Mouse (Mus musculus): ENCODE measurements at regions not wholly inside any gene's neighbourhood (a gene's known extent, or its start where the extent isn't known, plus 50 kb on each side); places are given as distances from the start of the nearest gene placed in this dataset.

GRCm38 (mm10) chr17:94165305-94165860, 584.4 kb downstream of the Mettl4 start:
- Histone ChIP-seq H3K9ac (ENCODE audit: low read length) (no peak overlapping the region), H3K27ac (replicated peaks in 1 of 2; ENCODE audit: control insufficient read depth in 1 of 2, insufficient read depth in 1 of 2, low read depth in 2 of 2, low read length in 2 of 2) (no peak overlapping the region), H3K27me3 (ENCODE audit: control insufficient read depth, insufficient read depth, low read length) (no peaks in the 10 kb centered on the region), H3K9me3 (ENCODE audit: control insufficient read depth, low read length) (no peaks in the 10 kb centered on the region), H3K4me2 (ENCODE audit: low read length) (no peak overlapping the region), H3K36me3 (ENCODE audit: control insufficient read depth, insufficient read depth, low read length) (no peaks in the 10 kb centered on the region), H3K4me3 (ENCODE audit: control insufficient read depth in 1 of 2, insufficient read depth in 1 of 2, low read depth in 1 of 2, low read length in 2 of 2) (no peak overlapping the region), H3K4me1 (ENCODE audit: control insufficient read depth in 2 of 2, insufficient read depth in 2 of 2, low read length in 2 of 2) (no peaks in the 10 kb centered on the region)
- no peak for ATAC-seq (ENCODE audit: insufficient number of reproducible peaks, insufficient read depth, low FRiP score, low read depth)
- WGBS, result 76% methylated on average over 2 of the region's 2 CpGs

DNA sequence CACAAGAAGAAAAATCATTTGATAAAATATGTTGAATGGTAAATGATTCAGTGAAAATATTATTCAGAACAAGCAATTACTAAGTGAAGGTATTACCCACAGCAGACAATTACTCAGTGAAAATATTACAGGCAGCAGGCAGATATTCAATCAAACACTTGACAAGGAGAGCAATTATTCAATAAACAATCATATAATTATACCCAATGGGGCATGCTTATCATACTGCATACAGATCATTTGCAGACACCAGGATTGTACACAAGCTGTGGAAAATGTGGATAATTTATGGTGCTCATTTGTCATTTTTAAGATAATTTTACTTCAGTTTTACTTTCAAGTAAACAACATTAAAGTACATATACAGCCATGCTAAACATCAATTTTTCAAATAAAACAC, 605.5 kb downstream of the Mettl4 start:
- Histone ChIP-seq H3K27ac (replicated peaks in 1 of 2; ENCODE audit: control insufficient read depth in 1 of 2, insufficient read depth in 1 of 2, low read depth in 2 of 2, low read length in 2 of 2) (no peak overlapping the region), H3K9ac (ENCODE audit: low read length) (no peak overlapping the region), H3K4me2 (ENCODE audit: low read length) (no peak overlapping the region), H3K27me3 (ENCODE audit: control insufficient read depth, insufficient read depth, low read length) (no peaks in the 10 kb centered on the region), H3K4me1 (ENCODE audit: control insufficient read depth in 2 of 2, insufficient read depth in 2 of 2, low read length in 2 of 2) (no peaks in the 10 kb centered on the region), H3K36me3 (ENCODE audit: control insufficient read depth, insufficient read depth, low read length) (no peaks in the 10 kb centered on the region), H3K9me3 (ENCODE audit: control insufficient read depth, low read length) (no peaks in the 10 kb centered on the region), H3K4me3 (ENCODE audit: control insufficient read depth in 1 of 2, insufficient read depth in 1 of 2, low read depth in 1 of 2, low read length in 2 of 2) (no peak overlapping the region)
- ATAC-seq (ENCODE audit: insufficient number of reproducible peaks, insufficient read depth, low FRiP score, low read depth), result no peak

- no peak for ATAC-seq (ENCODE audit: insufficient number of reproducible peaks, insufficient read depth, low FRiP score, low read depth)
Observed at GRCm38 (mm10) chr17:94133201-94133600, 616.6 kb downstream of the Mettl4 start.

DNA sequence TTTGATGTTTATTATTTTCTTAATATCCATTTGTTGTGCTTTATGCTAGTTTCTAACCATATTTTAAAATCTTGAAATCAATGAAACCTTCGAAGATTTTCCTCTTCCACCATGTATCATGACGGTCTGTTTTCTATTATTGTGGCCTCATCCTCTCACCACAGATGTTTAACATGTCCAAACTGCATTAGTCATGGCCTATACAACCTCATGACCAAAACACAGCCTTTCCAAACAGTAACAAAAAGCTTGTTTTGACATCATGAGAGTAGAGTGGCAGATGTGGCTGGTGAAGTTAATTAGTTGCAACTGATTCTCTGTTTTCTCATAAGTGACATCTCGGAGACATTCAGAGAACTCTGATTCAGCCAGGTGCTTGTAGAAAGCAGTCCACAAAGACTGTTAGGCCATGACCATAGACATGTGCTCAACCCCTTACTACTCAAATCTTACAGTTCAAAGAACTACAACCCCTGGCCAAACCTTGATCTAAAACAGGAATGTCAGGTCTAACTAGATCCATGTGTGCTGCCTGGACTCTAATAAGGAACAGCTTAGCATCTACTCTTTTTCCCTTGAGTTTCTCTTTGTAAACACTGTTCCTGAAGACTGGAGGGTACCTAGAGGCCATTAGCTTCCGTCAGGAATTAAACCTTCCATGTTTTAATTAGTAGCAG, 655.7 kb downstream of the Mettl4 start:
- Histone ChIP-seq H3K4me1 (ENCODE audit: control insufficient read depth in 2 of 2, insufficient read depth in 2 of 2, low read length in 2 of 2) (no peaks in the 10 kb centered on the region), H3K36me3 (ENCODE audit: control insufficient read depth, insufficient read depth, low read length) (no peaks in the 10 kb centered on the region), H3K9ac (ENCODE audit: low read length) (no peak overlapping the region), H3K9me3 (ENCODE audit: control insufficient read depth, low read length) (no peaks in the 10 kb centered on the region), H3K4me2 (ENCODE audit: low read length) (no peak overlapping the region), H3K27me3 (ENCODE audit: control insufficient read depth, insufficient read depth, low read length) (no peaks in the 10 kb centered on the region), H3K27ac (replicated peaks in 1 of 2; ENCODE audit: control insufficient read depth in 1 of 2, insufficient read depth in 1 of 2, low read depth in 2 of 2, low read length in 2 of 2) (no peak overlapping the region), H3K4me3 (ENCODE audit: control insufficient read depth in 1 of 2, insufficient read depth in 1 of 2, low read depth in 1 of 2, low read length in 2 of 2) (no peak overlapping the region)
- 72% methylated on average over 4 of the region's 4 CpGs for WGBS
- ATAC-seq (ENCODE audit: insufficient number of reproducible peaks, insufficient read depth, low FRiP score, low read depth), result no peak

More at GRCm38 (mm10) chr17:94133201-94133600, 616.6 kb downstream of the Mettl4 start:
- H3K9me3 ChIP-seq (ENCODE audit: control insufficient read depth, low read length), result no peaks in the 10 kb centered on the region
- no peaks in the 10 kb centered on the region for H3K27me3 ChIP-seq (ENCODE audit: control insufficient read depth, insufficient read depth, low read length)
- H3K4me1 ChIP-seq (ENCODE audit: control insufficient read depth in 2 of 2, insufficient read depth in 2 of 2, low read length in 2 of 2), result no peaks in the 10 kb centered on the region
- H3K4me2 ChIP-seq (ENCODE audit: low read length), result no peak overlapping the region
- H3K36me3 ChIP-seq (ENCODE audit: control insufficient read depth, insufficient read depth, low read length), result no peaks in the 10 kb centered on the region
- no peak overlapping the region for H3K27ac ChIP-seq (replicated peaks in 1 of 2; ENCODE audit: control insufficient read depth in 1 of 2, insufficient read depth in 1 of 2, low read depth in 2 of 2, low read length in 2 of 2)
- H3K4me3 ChIP-seq (ENCODE audit: control insufficient read depth in 1 of 2, insufficient read depth in 1 of 2, low read depth in 1 of 2, low read length in 2 of 2), result no peak overlapping the region
- no peak overlapping the region for H3K9ac ChIP-seq (ENCODE audit: low read length)

- no peak overlapping the region for H3K4me2 ChIP-seq (ENCODE audit: low read length)
- no peak overlapping the region for H3K27ac ChIP-seq (replicated peaks in 1 of 2; ENCODE audit: control insufficient read depth in 1 of 2, insufficient read depth in 1 of 2, low read depth in 2 of 2, low read length in 2 of 2)
- no peaks in the 10 kb centered on the region for H3K27me3 ChIP-seq (ENCODE audit: control insufficient read depth, insufficient read depth, low read length)
- H3K4me1 ChIP-seq (ENCODE audit: control insufficient read depth in 2 of 2, insufficient read depth in 2 of 2, low read length in 2 of 2), result no peaks in the 10 kb centered on the region
- no peak overlapping the region for H3K4me3 ChIP-seq (ENCODE audit: control insufficient read depth in 1 of 2, insufficient read depth in 1 of 2, low read depth in 1 of 2, low read length in 2 of 2)
- no peaks in the 10 kb centered on the region; the same call in 1 of the 2 replicates for H3K9me3 ChIP-seq (ENCODE audit: control insufficient read depth, low read length)
- H3K36me3 ChIP-seq (ENCODE audit: control insufficient read depth, insufficient read depth, low read length), result no peaks in the 10 kb centered on the region
- ATAC-seq (ENCODE audit: insufficient number of reproducible peaks, insufficient read depth, low FRiP score, low read depth), result no peak
- WGBS, result 70% methylated on average over 3 of the region's 3 CpGs
- no peak overlapping the region for H3K9ac ChIP-seq (ENCODE audit: low read length)
Observed at GRCm38 (mm10) chr17:94054436-94055060, 695.3 kb downstream of the Mettl4 start.

DNA sequence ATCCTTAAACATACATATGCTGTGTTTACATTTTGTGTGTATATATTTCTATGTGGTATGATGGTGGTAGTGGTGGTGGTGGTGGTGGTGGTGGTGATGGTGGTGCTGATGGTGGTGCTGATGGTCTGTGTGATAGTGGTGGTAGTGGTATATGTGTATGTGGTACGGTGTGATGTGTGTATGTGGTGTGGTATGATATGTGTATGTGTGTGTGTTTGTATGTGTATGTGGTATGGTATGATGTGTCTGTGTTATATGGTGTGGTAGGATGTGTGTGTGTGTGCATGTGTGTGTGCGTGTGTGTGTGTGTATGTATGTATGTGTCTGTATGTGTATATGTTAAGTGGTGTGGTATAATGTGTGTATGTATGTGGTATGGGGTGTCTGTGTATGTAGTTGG, 701.3 kb downstream of the Mettl4 start:
- Histone ChIP-seq H3K4me1 (ENCODE audit: control insufficient read depth in 2 of 2, insufficient read depth in 2 of 2, low read length in 2 of 2) (no peaks in the 10 kb centered on the region), H3K4me3 (ENCODE audit: control insufficient read depth in 1 of 2, insufficient read depth in 1 of 2, low read depth in 1 of 2, low read length in 2 of 2) (no peak overlapping the region), H3K9me3 (ENCODE audit: control insufficient read depth, low read length) (no peaks in the 10 kb centered on the region), H3K27ac (replicated peaks in 1 of 2; ENCODE audit: control insufficient read depth in 1 of 2, insufficient read depth in 1 of 2, low read depth in 2 of 2, low read length in 2 of 2) (no peak overlapping the region), H3K27me3 (ENCODE audit: control insufficient read depth, insufficient read depth, low read length) (no peaks in the 10 kb centered on the region), H3K9ac (ENCODE audit: low read length) (no peak overlapping the region), H3K36me3 (ENCODE audit: control insufficient read depth, insufficient read depth, low read length) (no peaks in the 10 kb centered on the region), H3K4me2 (ENCODE audit: low read length) (no peak overlapping the region)
- WGBS, result 85% methylated on average over 2 of the region's 2 CpGs
- 0 out of 2 replicates have a peak, but pooled peaks have one; percentile 26 for ATAC-seq (ENCODE audit: insufficient number of reproducible peaks, insufficient read depth, low FRiP score, low read depth)

DNA sequence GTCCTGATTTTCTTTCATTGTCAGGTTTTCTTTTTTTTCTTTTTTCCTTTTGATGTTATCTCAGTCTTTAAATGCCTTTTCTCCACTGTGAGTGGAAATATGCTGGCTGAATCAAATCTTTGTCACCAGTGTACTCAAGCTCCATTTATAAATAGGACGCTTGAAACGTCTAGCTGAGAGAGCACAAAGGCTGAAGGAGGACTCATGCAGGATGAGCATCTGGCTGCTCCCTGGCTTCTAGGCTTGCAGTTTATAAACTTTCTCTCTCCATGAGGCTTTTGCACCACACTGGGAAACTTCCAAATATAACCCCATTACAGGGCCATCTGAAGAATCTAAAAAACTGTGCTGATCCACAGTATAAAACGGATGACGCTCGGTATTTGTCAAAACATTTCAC, 711.6 kb downstream of the Mettl4 start:
- WGBS, result 72% methylated on average over 5 of the region's 5 CpGs
- H3K27ac ChIP-seq (replicated peaks in 1 of 2; ENCODE audit: control insufficient read depth in 1 of 2, insufficient read depth in 1 of 2, low read depth in 2 of 2, low read length in 2 of 2), result no peak overlapping the region
- H3K4me3 ChIP-seq (ENCODE audit: control insufficient read depth in 1 of 2, insufficient read depth in 1 of 2, low read depth in 1 of 2, low read length in 2 of 2), result no peak overlapping the region
- no peak for ATAC-seq (ENCODE audit: insufficient number of reproducible peaks, insufficient read depth, low FRiP score, low read depth)
- no peak overlapping the region for H3K4me2 ChIP-seq (ENCODE audit: low read length)
- no peaks in the 10 kb centered on the region for H3K36me3 ChIP-seq (ENCODE audit: control insufficient read depth, insufficient read depth, low read length)
- H3K4me1 ChIP-seq (ENCODE audit: control insufficient read depth in 2 of 2, insufficient read depth in 2 of 2, low read length in 2 of 2), result no peaks in the 10 kb centered on the region
- no peaks in the 10 kb centered on the region for H3K27me3 ChIP-seq (ENCODE audit: control insufficient read depth, insufficient read depth, low read length)
- H3K9me3 ChIP-seq (ENCODE audit: control insufficient read depth, low read length), result no peaks in the 10 kb centered on the region
- no peak overlapping the region for H3K9ac ChIP-seq (ENCODE audit: low read length)

All from heart, embryonic 14.5 days (tissue).